Mouse (Mus musculus): Measurements from ENCODE around the gene Capn9.
A peak's percentile ranks its signal among the peaks of the same experiment; 100 is the strongest.

The Capn9 gene

GRCm38 (mm10) chr8:124572430-124572775, 3.5 kb upstream of the Capn9 start:
- no peak for DNase-seq (ENCODE audit: low spot score)

- peak; percentile 97 for DNase-seq (ENCODE audit: low spot score)
Measured at GRCm38 (mm10) chr8:124573552-124574340, 2.2 kb upstream of the Capn9 start.

GRCm38 (mm10) chr8:124576751-124577150, 840 bp downstream of the Capn9 start:
- DNase-seq (ENCODE audit: low spot score), result no peak

GRCm38 (mm10) chr8:124585718-124586425, 10.0 kb downstream of the Capn9 start:
- peak; percentile 76 for DNase-seq (ENCODE audit: low spot score)

GRCm38 (mm10) chr8:124586556-124586955, 10.6 kb downstream of the Capn9 start:
- no peak for DNase-seq (ENCODE audit: low spot score)

GRCm38 (mm10) chr8:124589393-124589792, 13.5 kb downstream of the Capn9 start:
- no peak for DNase-seq (ENCODE audit: low spot score)

GRCm38 (mm10) chr8:124604066-124604465, 28.2 kb downstream of the Capn9 start:
- DNase-seq (ENCODE audit: low spot score), result peak; percentile 68

GRCm38 (mm10) chr8:124608239-124608971, 32.5 kb downstream of the Capn9 start:
- DNase-seq (ENCODE audit: low spot score), result no peak

- no peak for DNase-seq (ENCODE audit: low spot score)
Measured at GRCm38 (mm10) chr8:124608972-124609353, 33.1 kb downstream of the Capn9 start.

- no peak for DNase-seq (ENCODE audit: low spot score)
Measured at GRCm38 (mm10) chr8:124614325-124614724, 38.4 kb downstream of the Capn9 start.

GRCm38 (mm10) chr8:124617266-124617869, 41.5 kb downstream of the Capn9 start:
- DNase-seq (ENCODE audit: low spot score), result peak; percentile 85

GRCm38 (mm10) chr8:124618252-124618651, 42.3 kb downstream of the Capn9 start:
- no peak for DNase-seq (ENCODE audit: low spot score)

GRCm38 (mm10) chr8:124621255-124621654, 45.3 kb downstream of the Capn9 start:
- DNase-seq (ENCODE audit: low spot score), result no peak

- DNase-seq (ENCODE audit: low spot score), result no peak
Measured at GRCm38 (mm10) chr8:124626251-124626650, 50.3 kb downstream of the Capn9 start.

- no peak for DNase-seq (ENCODE audit: low spot score)
Measured at GRCm38 (mm10) chr8:124630489-124630888, 54.6 kb downstream of the Capn9 start.

GRCm38 (mm10) chr8:124630891-124631290, 55.0 kb downstream of the Capn9 start:
- DNase-seq (ENCODE audit: low spot score), result no peak

GRCm38 (mm10) chr8:124631966-124632365, 56.1 kb downstream of the Capn9 start:
- DNase-seq (ENCODE audit: low spot score), result no peak

- peak; percentile 75 for DNase-seq (ENCODE audit: low spot score)
Measured at GRCm38 (mm10) chr8:124633001-124633703, 57.2 kb downstream of the Capn9 start.

- DNase-seq (ENCODE audit: low spot score), result no peak
Measured at GRCm38 (mm10) chr8:124634411-124635246, 58.7 kb downstream of the Capn9 start.

- no peak for DNase-seq (ENCODE audit: low spot score)
Measured at GRCm38 (mm10) chr8:124635247-124635502, 59.3 kb downstream of the Capn9 start.

- no peak for DNase-seq (ENCODE audit: low spot score)
Measured at GRCm38 (mm10) chr8:124641599-124641998, 65.7 kb downstream of the Capn9 start.

Data from testis, postnatal 10 days (tissue).